Mouse (Mus musculus): ENCODE measurements around the gene Tmc3.

DNA sequence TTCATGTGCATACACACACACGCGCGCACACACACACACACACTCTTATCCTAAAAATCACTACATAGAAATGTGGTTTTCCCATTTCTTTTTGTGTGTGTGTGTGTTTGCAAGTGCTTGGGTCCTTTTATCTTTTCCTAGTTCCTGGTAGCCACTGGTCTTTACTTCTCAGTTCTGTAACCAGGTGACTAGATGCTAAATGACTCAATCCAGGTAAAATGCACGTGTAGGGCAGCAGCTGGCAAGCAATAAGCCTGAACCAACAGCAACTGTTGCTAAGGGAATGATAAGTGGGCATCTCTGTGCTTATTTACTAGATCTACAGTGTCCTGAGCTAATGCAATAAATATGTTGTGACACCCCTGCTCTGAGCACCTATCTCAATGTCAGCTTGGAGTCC lies 42.6 kb downstream of the Tmc3 start:
- TF ChIP-seq EP300 (IDR thresholded peaks at IDR 0.05) (no peak), CTCF (IDR thresholded peaks at IDR 0.05) (no peak)
